Mouse (Mus musculus): ENCODE measurements around the gene Car5b.

The Car5b gene

GRCm38 (mm10) chrX:163958467-163958875 is 69.3 kb downstream of the Car5b start, which contains the start of gene Zrsr2:
TSS of gene Zrsr2 (minus strand) at chrX:163958661.
- DNase-seq (ENCODE audit: low spot score in 2 of 2), result peak; percentile 84 to 87

DNA sequence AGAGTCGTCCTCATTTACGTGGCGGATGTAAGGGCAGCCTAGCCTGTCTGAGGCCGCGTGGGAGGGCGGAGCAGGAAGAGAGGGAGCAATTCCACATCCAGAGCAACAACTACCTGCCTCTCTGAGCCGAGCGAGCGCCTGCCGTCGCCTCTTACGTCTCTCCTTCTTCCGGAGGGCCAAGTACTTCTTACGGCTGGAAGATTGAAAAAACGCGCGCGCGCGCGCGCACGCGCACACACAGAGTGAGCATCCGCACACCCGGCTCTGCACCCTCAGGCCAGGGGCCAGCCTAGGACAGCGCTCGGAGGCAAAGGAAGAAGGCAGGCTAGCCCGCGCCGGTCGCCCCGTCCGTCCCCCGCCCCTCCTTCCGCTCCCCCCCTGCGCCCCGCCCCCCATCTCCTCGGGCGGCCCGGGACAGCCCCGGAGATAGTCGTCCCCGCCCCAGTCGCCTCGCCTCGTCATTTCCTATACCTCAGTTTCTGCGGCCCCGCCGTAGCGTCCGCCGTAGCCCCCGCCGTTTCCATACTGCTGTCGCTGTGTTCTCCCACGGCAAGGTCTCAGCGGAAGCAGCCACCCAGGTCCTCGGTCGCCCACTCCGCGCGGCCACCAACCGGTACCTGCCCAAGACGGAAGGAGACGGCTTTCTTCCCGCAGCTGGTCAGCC is 69.9 kb downstream of the Car5b start:
- DNase-seq (ENCODE audit: low spot score in 2 of 2), result peak; percentile 77 to 80

DNA sequence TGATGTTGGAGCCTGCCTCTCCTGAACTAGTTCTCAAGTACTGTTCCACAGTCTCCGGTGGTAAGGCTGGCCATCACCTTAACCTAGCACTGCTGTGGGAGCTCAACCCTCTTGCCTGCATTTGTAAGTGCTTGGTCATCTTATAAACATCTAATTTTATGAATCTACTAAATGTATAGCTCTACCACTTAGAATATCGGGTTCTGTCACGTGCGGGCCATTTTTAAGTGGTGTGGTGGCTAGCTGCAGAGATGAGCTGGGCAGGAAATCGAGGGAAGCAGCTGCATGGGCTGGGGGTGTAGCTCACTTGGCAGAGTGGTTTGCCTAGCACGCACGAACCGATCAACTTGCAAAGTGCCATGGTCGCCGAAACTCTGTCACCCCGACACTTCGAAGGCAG is 70.4 kb downstream of the Car5b start:
- peak in 1 of 2 experiments; percentile 65 for DNase-seq (ENCODE audit: low spot score in 2 of 2)

DNA sequence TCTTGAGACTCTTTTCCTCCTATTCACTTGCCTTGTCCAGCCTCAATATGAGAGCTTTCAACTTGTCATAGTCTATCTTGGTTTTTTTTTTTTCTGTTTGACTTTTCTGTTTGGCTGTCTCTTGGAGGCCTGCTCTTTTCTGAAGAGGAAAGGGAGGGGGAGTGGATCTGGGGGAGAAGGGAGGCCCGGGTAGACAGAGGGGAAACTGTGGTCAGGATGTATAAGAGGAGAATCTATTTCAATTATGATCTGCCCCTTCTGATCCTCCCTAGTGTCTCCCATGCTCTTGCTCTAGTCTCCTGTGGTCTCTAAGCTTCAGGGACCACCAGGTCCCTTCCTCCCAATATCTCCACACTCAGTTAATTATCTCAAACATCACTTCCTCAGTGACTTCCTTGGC is 76.2 kb downstream of the Car5b start:
- DNase-seq (ENCODE audit: low spot score in 2 of 2), result no peak

DNA sequence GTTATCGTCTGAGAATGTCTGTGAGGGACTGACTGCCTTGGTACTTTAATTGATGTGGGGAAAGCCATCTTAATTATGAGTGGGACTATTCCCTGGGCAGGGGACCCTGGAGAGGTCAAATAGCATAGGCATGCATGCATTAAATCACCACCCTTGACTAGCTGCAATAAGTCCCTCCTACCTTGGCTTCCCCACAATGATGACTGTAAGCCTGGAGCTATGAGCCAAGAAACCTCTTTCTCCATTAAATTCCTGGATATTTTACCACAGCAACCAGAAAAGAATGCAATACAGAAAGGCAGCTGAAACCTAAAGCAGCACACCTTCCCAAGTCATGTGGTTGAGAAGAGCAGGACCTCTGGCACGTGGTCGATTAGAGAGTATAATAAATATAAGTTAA is 83.4 kb downstream of the Car5b start:
- no peak for DNase-seq (ENCODE audit: low spot score in 2 of 2)

DNA sequence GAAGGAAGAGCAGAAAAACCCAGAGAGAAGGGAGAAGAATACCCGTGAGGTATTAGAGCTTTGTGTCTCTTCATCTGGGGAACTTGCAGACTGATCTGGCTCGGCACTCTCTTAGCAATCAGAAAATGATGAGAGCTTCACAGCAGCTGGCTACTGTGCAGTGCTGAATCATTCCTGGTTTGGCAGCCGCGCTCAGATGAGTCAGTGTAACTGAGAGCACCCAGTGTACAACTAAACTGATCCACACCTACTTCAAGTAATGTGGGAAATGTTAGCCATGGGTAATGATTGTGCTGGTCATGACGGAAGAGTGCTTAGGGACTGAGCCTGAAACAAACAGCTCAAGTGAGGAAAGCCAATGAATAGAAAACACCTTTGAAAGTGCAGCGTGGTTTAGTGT is 89.2 kb downstream of the Car5b start:
- DNase-seq (ENCODE audit: low spot score in 2 of 2), result no peak

DNA sequence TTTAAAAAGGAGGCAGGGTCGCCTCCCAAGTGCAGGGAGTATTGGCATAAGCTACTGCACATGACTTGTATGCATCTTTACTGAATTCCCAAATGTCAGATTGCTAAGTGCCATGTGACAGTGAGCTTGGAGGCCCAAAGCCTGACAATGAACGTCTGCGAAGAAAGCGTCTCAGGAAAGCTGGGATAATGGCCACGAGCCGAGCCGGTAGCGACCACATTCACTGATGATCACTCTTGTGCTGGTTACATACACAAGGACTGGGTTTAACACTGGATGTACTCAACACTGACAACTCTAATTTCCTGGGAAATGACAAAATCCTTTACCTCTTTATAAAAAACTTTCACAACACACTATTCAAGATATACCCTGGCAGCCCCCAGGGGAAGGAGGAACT is 93.1 kb downstream of the Car5b start:
- DNase-seq (ENCODE audit: low spot score in 2 of 2), result no peak

DNA sequence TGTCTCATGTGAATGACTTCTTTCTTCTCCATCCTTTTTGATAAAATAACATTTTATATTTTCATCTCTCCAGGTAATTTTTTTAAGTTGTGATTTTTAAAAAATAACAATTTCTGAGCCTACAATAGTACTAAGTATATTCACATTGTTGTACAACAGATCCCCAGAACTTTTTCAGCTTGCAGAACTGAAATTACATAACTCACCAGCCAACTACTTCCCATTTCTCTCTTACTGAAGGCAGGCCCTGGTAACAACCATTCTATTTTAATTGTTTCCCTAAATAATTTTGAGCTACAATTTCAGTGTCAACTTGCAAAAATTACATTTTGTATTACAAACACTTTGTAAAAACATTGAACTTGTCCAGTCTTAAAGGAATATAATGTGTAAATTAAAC is 98.2 kb downstream of the Car5b start:
- DNase-seq (ENCODE audit: low spot score in 2 of 2), result no peak
